Mouse (Mus musculus) left cerebral cortex, adult 2 months (tissue): Measurements from ENCODE around the gene Nfib. TPM values are rescaled to one million over a fixed set of nuclear protein-coding genes. Genes with fewer than 3 reads are reported as not detected.

ENCODE experiments used
- DNase-seq, 2 experiments: peaks; one replicate each; pipeline ENCODE4 v3.0.0; 2021 to 2022; ENCODE audit warnings: low spot score in 2 of 2, mixed read lengths in 1 of 2; ENCODE audit errors: extremely low spot score in 1 of 2
- H3K27ac ChIP-seq: fragments of 200-600 bp; 2 replicates; pipeline ENCODE4 v1.8.1; 2022
- H3K4me3 ChIP-seq: fragments of 200-600 bp; 2 replicates; pipeline ENCODE4 v1.8.1; 2022
- CTCF ChIP-seq: fragments of 200-600 bp; IDR thresholded peaks from 2 replicates; pipeline ENCODE4 v1.8.1; 2022; ENCODE audit warnings: antibody characterized with exemption, mild to moderate bottlenecking, moderate library complexity
- intact Hi-C: fragments of 180-260 bp; cut with DNase I; formaldehyde crosslinking; loops from one replicate; pipeline ENCODE4 v1.15.1; 2025
- total RNA-seq, 2 experiments: library from RNA; stranded (reverse); gene quantifications; 2 replicates each; pipeline ENCODE4 v1.2.3; 2021

Nfib gene
- total RNA-seq, 2 experiments from 2014 or later = 83.8 to 90.1 TPM

- DNase-seq = peak in 1 of 2 experiments; percentile 52
- H3K27ac ChIP-seq = peak overlapping the region; percentile 98
- intact Hi-C loops = loop anchor here (2.0 to 10.0 kb wide), 5 partner anchors 34 to 940 kb away; no protein-coding TSS in a partner anchor
- no peak for TF ChIP-seq CTCF
- peak overlapping the region; percentile 93 for H3K4me3 ChIP-seq
Observed at GRCm38 (mm10) chr4:82504284-82505120, 201.0 kb downstream of the Nfib start.

GRCm38 (mm10) chr4:82504015-82504283, 201.6 kb downstream of the Nfib start:
- no peak for TF ChIP-seq CTCF
- peak overlapping the region; percentile 98 for H3K27ac ChIP-seq
- peak overlapping the region; percentile 93 for H3K4me3 ChIP-seq
- no peak for DNase-seq
- intact Hi-C loops = loop anchor here (2.0 to 10.0 kb wide), 4 partner anchors 35 to 939 kb away; no protein-coding TSS in a partner anchor

- Histone ChIP-seq H3K27ac (peak overlapping the region; percentile 98), H3K4me3 (peak overlapping the region; percentile 93)
- TF ChIP-seq CTCF = no peak
- DNase-seq = no peak
- intact Hi-C loops = loop anchor here (2.0 to 10.0 kb wide), 4 partner anchors 35 to 939 kb away; no protein-coding TSS in a partner anchor
Observed at GRCm38 (mm10) chr4:82503274-82504014, 202.1 kb downstream of the Nfib start.

GRCm38 (mm10) chr4:82502611-82503010, 202.9 kb downstream of the Nfib start:
- Histone ChIP-seq H3K27ac (peak overlapping the region; percentile 98), H3K4me3 (peak overlapping the region; percentile 93)
- intact Hi-C loops = loop anchor here (5.0 to 10.0 kb wide), 2 partner anchors 140 to 758 kb away; no protein-coding TSS in a partner anchor
- DNase-seq = no peak
- no peak for TF ChIP-seq CTCF

GRCm38 (mm10) chr4:82502012-82502411, 203.5 kb downstream of the Nfib start:
- no peak for TF ChIP-seq CTCF
- peak overlapping the region; percentile 98 for H3K27ac ChIP-seq
- H3K4me3 ChIP-seq = peak overlapping the region; percentile 93
- DNase-seq = no peak
- intact Hi-C loops = loop anchor here (5.0 to 10.0 kb wide), 2 partner anchors 140 to 757 kb away; no protein-coding TSS in a partner anchor

- intact Hi-C loops = loop anchor here (5.0 to 10.0 kb wide), 2 partner anchors 138 to 756 kb away; no protein-coding TSS in a partner anchor
- no peak for DNase-seq
- peak overlapping the region; percentile 93 for H3K4me3 ChIP-seq
- TF ChIP-seq CTCF = no peak
- peak overlapping the region; percentile 73 for H3K27ac ChIP-seq
Observed at GRCm38 (mm10) chr4:82500578-82501098, 204.9 kb downstream of the Nfib start.

GRCm38 (mm10) chr4:82499725-82500577, 205.6 kb downstream of the Nfib start:
- no peak for TF ChIP-seq CTCF
- H3K4me3 ChIP-seq = peak overlapping the region; percentile 93
- no peak for DNase-seq
- H3K27ac ChIP-seq = peak overlapping the region; percentile 73
- intact Hi-C loops = loop anchor here (5.0 to 10.0 kb wide), 3 partner anchors 63 to 755 kb away; no protein-coding TSS in a partner anchor

- TF ChIP-seq CTCF = no peak
- peak overlapping the region; percentile 42 for H3K4me3 ChIP-seq
- DNase-seq = no peak
- peak overlapping the region; percentile 80 for H3K27ac ChIP-seq
- intact Hi-C loops = loop anchor here (5.0 kb wide), 1 partner anchor 62 kb away; no protein-coding TSS in a partner anchor
Observed at GRCm38 (mm10) chr4:82499238-82499637, 206.3 kb downstream of the Nfib start.

GRCm38 (mm10) chr4:82497671-82498631, 207.6 kb downstream of the Nfib start:
- peak in 1 of 2 experiments; percentile 43 for DNase-seq
- intact Hi-C loops = loop anchor here (5.0 kb wide), 1 partner anchor 61 kb away; no protein-coding TSS in a partner anchor
- TF ChIP-seq CTCF = no peak
- H3K4me3 ChIP-seq = peak overlapping the region; percentile 42
- peak overlapping the region; percentile 80 for H3K27ac ChIP-seq

- Histone ChIP-seq H3K27ac (peak overlapping the region; percentile 80), H3K4me3 (peak overlapping the region; percentile 42)
- DNase-seq = no peak
- intact Hi-C loops = loop anchor here (5.0 kb wide), 1 partner anchor 60 kb away; no protein-coding TSS in a partner anchor
- no peak for TF ChIP-seq CTCF
Observed at GRCm38 (mm10) chr4:82497141-82497566, 208.4 kb downstream of the Nfib start.
